Mouse (Mus musculus) lung, postnatal 0 days (tissue): ENCODE data around the gene Hectd1.

Experiments used
- CTCF ChIP-seq: IDR thresholded peaks from 2 replicates; pipeline ENCODE4 v1.5.1; 2016; ENCODE audit warnings: antibody characterized with exemption, mild to moderate bottlenecking
- EP300 ChIP-seq: IDR thresholded peaks from 2 replicates; pipeline ENCODE4 v1.6.1; 2016; ENCODE audit warnings: antibody characterized with exemption, mild to moderate bottlenecking, control low read depth

DNA sequence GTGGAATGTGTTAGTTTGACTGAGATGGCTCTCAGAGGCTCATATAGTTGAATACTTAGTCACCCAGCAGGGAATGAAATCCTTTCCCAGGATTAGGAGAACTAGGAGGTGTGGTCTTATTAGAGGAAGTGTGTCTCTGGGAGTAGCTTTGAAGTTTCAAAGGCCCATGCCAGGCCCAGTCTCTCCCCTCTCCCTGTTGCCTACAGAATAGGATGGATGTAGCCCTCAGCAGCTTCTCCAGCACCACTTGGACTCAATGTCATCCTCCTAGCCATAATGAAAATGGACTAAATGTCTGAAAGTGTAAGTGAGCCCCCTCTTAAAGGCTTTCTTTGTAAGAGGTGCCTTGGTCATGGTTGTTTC is 72.8 kb downstream of the Hectd1 start:
- TF ChIP-seq CTCF, result no peak
- no peak for TF ChIP-seq EP300
